Mouse (Mus musculus) layer of hippocampus, adult 9-11 months (tissue): ENCODE measurements at regions not wholly inside any gene's neighbourhood (a gene's known extent, or its start where the extent isn't known, plus 50 kb on each side); places are given as distances from the start of the nearest gene placed in this dataset.
A peak's percentile ranks its signal among the peaks of the same experiment; 100 is the strongest.

ENCODE experiments used
- DNase-seq: peaks from one replicate; pipeline ENCODE4 v3.0.0; 2022

DNA sequence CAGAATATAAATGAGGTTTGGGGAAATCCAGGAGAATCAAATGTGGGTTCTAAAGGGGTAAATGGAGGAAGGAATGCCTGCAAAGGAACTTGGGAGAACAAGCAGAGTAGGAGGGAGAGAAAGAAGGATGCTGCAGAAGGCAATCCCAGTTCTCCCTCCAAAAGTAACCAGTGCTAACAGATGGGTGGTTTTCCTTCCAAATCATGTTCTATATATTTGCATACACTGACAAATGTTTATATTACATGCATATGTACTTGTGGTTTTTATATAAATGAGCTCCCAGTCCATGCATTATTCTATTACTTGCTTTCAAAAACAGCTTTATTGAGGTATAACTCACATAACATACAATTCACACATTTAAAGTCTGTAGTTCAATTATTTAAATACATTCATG, 53.7 kb downstream of the Zcchc12 start:
- no peak for DNase-seq

DNA sequence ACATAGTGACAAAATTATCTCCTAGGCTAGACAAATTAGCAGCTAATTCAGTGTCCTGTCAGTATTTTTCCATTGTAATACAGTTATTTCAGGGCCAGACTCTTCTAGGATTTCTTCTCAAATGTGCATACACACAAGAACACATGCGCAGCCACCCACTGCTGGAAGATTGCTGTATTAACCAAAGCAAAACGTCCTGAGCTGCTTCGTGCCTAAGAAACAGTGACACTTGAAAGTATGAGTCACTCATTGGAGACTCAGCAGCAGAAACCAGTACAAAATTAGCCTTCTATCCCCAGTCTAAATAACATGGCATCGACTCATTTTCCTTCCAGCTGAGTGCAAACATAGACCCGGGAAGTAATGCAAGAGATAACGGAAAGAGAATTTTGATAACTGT, 59.2 kb downstream of the Zcchc12 start:
- peak; percentile 4 for DNase-seq

GRCm38 (mm10) chrX:36276685-36277084, 51.5 kb upstream of the Lonrf3 start:
- DNase-seq: no peak
